Mouse (Mus musculus) CH12.LX (cell line): ENCODE results near the gene Kbtbd7. TPM values are rescaled to one million over a fixed set of nuclear protein-coding genes. Genes with fewer than 3 reads are reported as not detected.

Experiments
- DNase-seq: peaks from one replicate; pipeline ENCODE4 v3.0.0-alpha.2; 2013; ENCODE audit errors: extremely low read depth
- H3K27ac ChIP-seq: 2 replicates; pipeline ENCODE4 v1.5.1; 2012; ENCODE audit warnings: low read depth, mild to moderate bottlenecking, control low read depth, moderate library complexity; ENCODE audit not compliant: insufficient read depth
- H3K27me3 ChIP-seq: replicated peaks from 2 replicates; pipeline ENCODE3; 2012; ENCODE audit warnings: inconsistent platforms
- H3K36me3 ChIP-seq, 2 experiments: replicated peaks in 1 of 2; 2 replicates each; pipeline versions ENCODE3 to v1.6.1; 2012; ENCODE audit warnings: inconsistent platforms in 1 of 2, low read length in 1 of 2, mild to moderate bottlenecking in 1 of 2, mixed read lengths in 1 of 2, moderate library complexity in 1 of 2; ENCODE audit not compliant: control insufficient read depth in 1 of 2, insufficient read depth in 1 of 2
- H3K4me1 ChIP-seq, 2 experiments: 2 replicates each; pipeline ENCODE4 v1.6.1; 2012; ENCODE audit warnings: inconsistent platforms in 1 of 2, moderate library complexity in 1 of 2; ENCODE audit not compliant: insufficient read depth in 2 of 2, control insufficient read depth in 1 of 2
- H3K4me2 ChIP-seq: 2 replicates; pipeline ENCODE4 v1.6.1; 2012; ENCODE audit warnings: low read depth, mild to moderate bottlenecking, control low read depth; ENCODE audit not compliant: poor library complexity, insufficient read depth, severe bottlenecking
- H3K4me3 ChIP-seq, 3 experiments: fragments of 150-350 bp in 1 of 3; sonication (generic) in 1 of 3; replicated peaks in 1 of 3; 2 replicates each; pipeline versions ENCODE3 to v1.5.1; 2011 to 2012; ENCODE audit warnings: low read depth in 2 of 3, low read length in 2 of 3, mild to moderate bottlenecking in 2 of 3, moderate library complexity in 2 of 3, control low read depth in 1 of 3, improper control_type of control experiment in 1 of 3, inconsistent platforms in 1 of 3, mixed read lengths in 1 of 3; ENCODE audit not compliant: poor library complexity in 1 of 3
- H3K79me2 ChIP-seq: replicated peaks from 2 replicates; pipeline ENCODE4 v1.6.1; 2012; ENCODE audit warnings: mild to moderate bottlenecking, moderate library complexity; ENCODE audit not compliant: control insufficient read depth, poor library complexity, insufficient read depth, severe bottlenecking; ENCODE audit errors: extremely low read depth
- H3K9ac ChIP-seq: 2 replicates; pipeline ENCODE4 v1.6.1; 2012; ENCODE audit warnings: low read depth, mild to moderate bottlenecking, control low read depth, moderate library complexity; ENCODE audit not compliant: insufficient read depth
- H3K9me3 ChIP-seq: replicated peaks from 2 replicates; pipeline ENCODE3; 2012; ENCODE audit warnings: low read length, inconsistent platforms, mixed read lengths
- CHD2 ChIP-seq: IDR thresholded peaks from 2 replicates; pipeline ENCODE4 v1.6.1; 2011; ENCODE audit warnings: low read length, improper control_type of control experiment
- CTCF ChIP-seq, 2 experiments: IDR thresholded peaks in 1 of 2; conservative IDR thresholded peaks in 1 of 2; 2 replicates each; pipeline ENCODE4 v1.5.1; 2011 to 2012; ENCODE audit warnings: low read depth in 2 of 2, low read length in 2 of 2, improper control_type of control experiment in 1 of 2, inconsistent platforms in 1 of 2, mild to moderate bottlenecking in 1 of 2, moderate library complexity in 1 of 2
- E2F4 ChIP-seq: IDR thresholded peaks from 2 replicates; pipeline ENCODE4 v1.6.1; 2011; ENCODE audit warnings: low read depth, low read length, improper control_type of control experiment; ENCODE audit not compliant: insufficient replicate concordance
- EP300 ChIP-seq: IDR thresholded peaks from 2 replicates; pipeline ENCODE4 v1.6.1; 2011; ENCODE audit warnings: low read length, improper control_type of control experiment
- GABPA ChIP-seq: IDR thresholded peaks from 2 replicates; pipeline ENCODE4 v1.6.1; 2012; ENCODE audit warnings: low read depth, low read length, improper control_type of control experiment, inconsistent platforms; ENCODE audit not compliant: insufficient replicate concordance
- HCFC1 ChIP-seq: IDR thresholded peaks from 2 replicates; pipeline ENCODE4 v1.6.1; 2012; ENCODE audit warnings: low read depth, mild to moderate bottlenecking, inconsistent platforms, low read length, improper control_type of control experiment
- IRF4 ChIP-seq: IDR thresholded peaks from 2 replicates; pipeline ENCODE4 v1.6.1; 2014; ENCODE audit warnings: low read depth, mild to moderate bottlenecking, inconsistent platforms, low read length, improper control_type of control experiment
- MAFK ChIP-seq: IDR thresholded peaks from 2 replicates; pipeline ENCODE4 v1.6.1; 2011; ENCODE audit warnings: low read length, improper control_type of control experiment; ENCODE audit not compliant: insufficient replicate concordance
- MAZ ChIP-seq: IDR thresholded peaks from 2 replicates; pipeline ENCODE4 v1.6.1; 2012; ENCODE audit warnings: low read depth, mild to moderate bottlenecking, inconsistent platforms, low read length, improper control_type of control experiment, moderate library complexity
- MEF2A ChIP-seq: IDR thresholded peaks from 2 replicates; pipeline ENCODE4 v1.6.1; 2014; ENCODE audit warnings: low read depth, mild to moderate bottlenecking, inconsistent platforms, low read length, improper control_type of control experiment, borderline replicate concordance
- MYC ChIP-seq: IDR thresholded peaks from 2 replicates; pipeline ENCODE4 v1.6.1; 2011; ENCODE audit warnings: low read depth, mild to moderate bottlenecking, improper control_type of control experiment, low read length
- NELFE ChIP-seq: IDR thresholded peaks from 2 replicates; pipeline ENCODE4 v1.6.1; 2011; ENCODE audit warnings: low read depth, low read length, improper control_type of control experiment
- NRF1 ChIP-seq: IDR thresholded peaks from 2 replicates; pipeline ENCODE4 v1.6.1; 2014; ENCODE audit warnings: low read depth, mild to moderate bottlenecking, inconsistent platforms, low read length, improper control_type of control experiment, moderate library complexity
- RAD21 ChIP-seq: IDR thresholded peaks from 2 replicates; pipeline ENCODE4 v1.6.1; 2011; ENCODE audit warnings: low read depth, mild to moderate bottlenecking, low read length, improper control_type of control experiment, moderate library complexity
- SMC3 ChIP-seq: IDR thresholded peaks from 2 replicates; pipeline ENCODE4 v1.6.1; 2011; ENCODE audit warnings: low read depth, low read length, improper control_type of control experiment
- UBTF ChIP-seq: IDR thresholded peaks from 2 replicates; pipeline ENCODE4 v1.6.1; 2012; ENCODE audit warnings: low read depth, mild to moderate bottlenecking, inconsistent platforms, low read length, improper control_type of control experiment, moderate library complexity
- USF2 ChIP-seq: conservative IDR thresholded peaks from 2 replicates; pipeline ENCODE4 v1.6.1; 2011; ENCODE audit warnings: low read depth, low read length, improper control_type of control experiment
- ZC3H11A ChIP-seq: IDR thresholded peaks from 2 replicates; pipeline ENCODE4 v1.6.1; 2012; ENCODE audit warnings: low read depth, mild to moderate bottlenecking, inconsistent platforms, low read length, improper control_type of control experiment
- ZMIZ1 ChIP-seq: IDR thresholded peaks from 2 replicates; pipeline ENCODE4 v1.6.1; 2012; ENCODE audit warnings: low read depth, mild to moderate bottlenecking, inconsistent platforms, low read length, improper control_type of control experiment
- dilution Hi-C: fragments of 300-500 bp; cut with MboI; formaldehyde crosslinking; loops from 2 replicates; pipeline ENCODE4 v1.14.3; 2020; ENCODE audit warnings: low sequenced_read_pairs; ENCODE audit not compliant: extremely low pct_unique_long_range_greater_than_20kb, extremely low pct_ligation_motif_present
- in situ Hi-C: fragments of 300-500 bp; cut with MboI; formaldehyde crosslinking; loops from 3 replicates; pipeline ENCODE4 v1.14.3; 2019; ENCODE audit warnings: low sequenced_read_pairs, low pct_ligation_motif_present, low pct_unique_long_range_greater_than_20kb, mixed read lengths
- polyA plus RNA-seq: library from polyadenylated mRNA; unstranded; fragments of >175 nt; gene quantifications from 2 replicates; pipeline ENCODE4 v1.2.1, GENCODE M21; 2012; ENCODE audit warnings: low read depth; ENCODE audit not compliant: insufficient read length
- total RNA-seq, 2 experiments: library from RNA; depleted of rRNA; stranded (reverse); fragments of 300-350 nt in 1 of 2; fragments of >200 nt in 1 of 2; gene quantifications; 2 replicates each; pipeline ENCODE4 v1.2.3; 2012 to 2014

The Kbtbd7 gene
- total and polyA plus RNA-seq, 3 experiments, result 1.9 to 2.7 (median 2.6) TPM

DNA sequence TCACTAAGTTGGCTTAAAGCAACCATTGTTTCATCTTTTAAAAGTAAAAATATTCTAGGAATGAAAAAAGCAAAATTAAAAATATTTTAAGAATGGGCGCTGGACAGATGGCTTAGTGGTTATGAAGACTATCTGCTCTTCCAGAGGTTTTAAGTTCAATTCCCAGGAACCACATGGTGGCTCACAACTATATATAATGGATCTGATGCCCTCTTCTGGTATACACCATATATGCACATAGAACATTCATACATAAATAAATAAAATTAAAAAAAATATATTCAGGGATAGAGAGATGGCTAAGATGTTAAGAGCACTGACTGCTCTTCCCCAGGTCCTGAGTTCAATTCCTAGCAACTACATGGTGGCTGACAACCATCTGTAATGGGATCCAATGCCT, 39.3 kb downstream of the Kbtbd7 start:
- Histone ChIP-seq H3K9me3 (no peaks in the 10 kb centered on the region), H3K4me1 (peaks cover 0 to 7% of the 10 kb centered on the region in 2 experiments; a peak in 2 of 4 replicates), H3K4me3 (no peak overlapping the region), H3K36me3 (peaks cover 47 to 82% of the 10 kb centered on the region in 2 experiments), H3K27ac (no peak overlapping the region), H3K79me2 (no peaks in the 10 kb centered on the region), H3K27me3 (no peaks in the 10 kb centered on the region), H3K4me2 (no peak overlapping the region), H3K9ac (no peak overlapping the region)
- no peak for TF ChIP-seq ZMIZ1
- TF ChIP-seq CTCF (conservative IDR thresholded peaks at IDR 0.05 in 1 of 2, IDR thresholded peaks at IDR 0.05 in 1 of 2; ENCODE audit: low read depth in 2 of 2, low read length in 2 of 2), result peak in 1 of 2 experiments; percentile 27; a peak in 1 of 4 replicates
- TF ChIP-seq MYC, result 0 out of 2 replicates have a peak, but pooled peaks have one; percentile 33
- TF ChIP-seq RAD21, result peak; percentile 17
- dilution Hi-C loops, result no loop called here
- in situ Hi-C loops, result no loop called here
- no peak for DNase-seq

GRCm38 (mm10) chr14:79467621-79468020, 41.3 kb downstream of the Kbtbd7 start:
- DNase-seq, result no peak
- H3K27ac ChIP-seq, result no peak overlapping the region
- no peaks in the 10 kb centered on the region for H3K4me1 ChIP-seq
- H3K27me3 ChIP-seq, result no peaks in the 10 kb centered on the region
- H3K9me3 ChIP-seq, result no peaks in the 10 kb centered on the region
- H3K79me2 ChIP-seq, result no peaks in the 10 kb centered on the region
- peaks cover 46 to 84% of the 10 kb centered on the region in 2 experiments for H3K36me3 ChIP-seq
- H3K9ac ChIP-seq, result no peak overlapping the region
- in situ Hi-C loops (no loop called here), dilution Hi-C loops (no loop called here)
- TF ChIP-seq MEF2A (peak; percentile 40; the same call in 1 of the 2 replicates), ZC3H11A (peak; percentile 13; the same call in 1 of the 2 replicates), IRF4 (peak; percentile 33; the same call in 1 of the 2 replicates), HCFC1 (peak; percentile 22; the same call in 1 of the 2 replicates), MAZ (no peak), RAD21 (peak; percentile 72), NRF1 (no peak), EP300 (no peak), SMC3 (peak; percentile 77), CTCF (conservative IDR thresholded peaks at IDR 0.05 in 1 of 2, IDR thresholded peaks at IDR 0.05 in 1 of 2; ENCODE audit: low read depth in 2 of 2, low read length in 2 of 2) (peak; percentile 56 to 81)
- no peak overlapping the region for H3K4me2 ChIP-seq
- H3K4me3 ChIP-seq, result no peak overlapping the region

DNA sequence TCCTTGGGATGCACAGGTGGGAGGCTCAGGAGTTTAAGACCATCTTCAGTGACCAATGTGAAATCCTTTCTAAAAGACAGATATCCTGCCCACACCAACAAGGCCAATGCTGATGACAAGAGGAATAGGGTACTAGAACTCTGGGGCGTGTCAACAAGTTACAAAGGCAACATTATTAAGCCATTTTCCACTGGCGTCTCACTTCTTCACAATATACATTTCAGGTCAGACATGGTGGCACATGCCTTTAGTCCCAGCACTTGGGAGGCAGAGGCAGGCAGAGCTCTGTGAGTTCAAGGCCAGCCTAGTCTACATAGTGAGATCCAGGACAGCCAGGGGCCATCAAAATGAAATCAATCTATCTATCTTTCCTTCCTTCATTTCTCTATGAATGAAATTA, 47.1 kb downstream of the Kbtbd7 start:
- Histone ChIP-seq H3K27ac (no peak overlapping the region), H3K9ac (no peak overlapping the region), H3K4me3 (no peak overlapping the region), H3K4me1 (peaks cover 0 to 3% of the 10 kb centered on the region in 2 experiments; a peak in 1 of 4 replicates), H3K79me2 (no peaks in the 10 kb centered on the region), H3K9me3 (no peaks in the 10 kb centered on the region), H3K36me3 (peaks cover 47 to 82% of the 10 kb centered on the region in 2 experiments), H3K27me3 (no peaks in the 10 kb centered on the region), H3K4me2 (no peak overlapping the region)
- in situ Hi-C loops (no loop called here), dilution Hi-C loops (no loop called here)
- no peak for DNase-seq
- no peak for TF ChIP-seq UBTF
- no peak for TF ChIP-seq CHD2
- no peak for TF ChIP-seq ZMIZ1
- no peak for TF ChIP-seq USF2
- TF ChIP-seq RAD21, result no peak
- TF ChIP-seq GABPA, result no peak
- TF ChIP-seq E2F4, result no peak
- TF ChIP-seq MAFK, result no peak
- TF ChIP-seq ZC3H11A, result no peak
- no peak for TF ChIP-seq NELFE
